Mouse (Mus musculus) intestine, embryonic 15.5 days (tissue): ENCODE data around the gene Clca1. TPM values are rescaled to one million over a fixed set of nuclear protein-coding genes. Genes with fewer than 3 reads are reported as not detected.

Experiments
- ATAC-seq: fragments of 200-750 bp; cut with Nextera tagmentation; 2 replicates; pipeline ENCODE4 v1.8.0; 2017; ENCODE audit warnings: moderate TSS enrichment, moderate library complexity
- H3K27ac ChIP-seq: fragments of 300-500 bp; sonication (generic); 2 replicates; pipeline ENCODE4 v1.5.1; 2015; ENCODE audit warnings: mild to moderate bottlenecking, inconsistent platforms
- H3K27me3 ChIP-seq: fragments of 300-500 bp; sonication (generic); replicated peaks from 2 replicates; pipeline ENCODE4 v1.6.1; 2015; ENCODE audit warnings: inconsistent platforms
- H3K36me3 ChIP-seq: fragments of 300-500 bp; sonication (generic); 2 replicates; pipeline ENCODE4 v1.6.1; 2015; ENCODE audit warnings: inconsistent platforms
- H3K4me1 ChIP-seq: fragments of 300-500 bp; sonication (generic); replicated peaks from 2 replicates; pipeline ENCODE4 v1.6.1; 2015; ENCODE audit warnings: inconsistent platforms
- H3K4me2 ChIP-seq: fragments of 300-500 bp; sonication (generic); replicated peaks from 2 replicates; pipeline ENCODE4 v1.6.1; 2015; ENCODE audit warnings: mild to moderate bottlenecking, inconsistent platforms
- H3K4me3 ChIP-seq: fragments of 300-500 bp; sonication (generic); replicated peaks from 2 replicates; pipeline ENCODE4 v1.5.1; 2015; ENCODE audit warnings: inconsistent platforms
- H3K9ac ChIP-seq: fragments of 300-500 bp; sonication (generic); 2 replicates; pipeline ENCODE4 v1.6.1; 2015; ENCODE audit warnings: inconsistent platforms
- H3K9me3 ChIP-seq: fragments of 300-500 bp; sonication (generic); 2 replicates; pipeline ENCODE4 v1.6.1; 2016; ENCODE audit warnings: inconsistent platforms
- WGBS: fragments of 180-500 bp; shearing (Covaris S2); methylation state at CpG from one replicate; pipeline ENCODE4 v1.1.7; 2015; 5-methylcytosine and 5-hydroxymethylcytosine counted together
- polyA plus RNA-seq: library from polyadenylated mRNA; unstranded; fragments of >200 nt; fragmentation: Nextera tagmentation; extraction: Ambion mirVana; gene quantifications from 2 replicates; pipeline ENCODE4 v1.2.1, GENCODE M21; 2015

The Clca1 gene
- polyA plus RNA-seq, 1 experiment from 2014 or later, result 32.6 TPM

DNA sequence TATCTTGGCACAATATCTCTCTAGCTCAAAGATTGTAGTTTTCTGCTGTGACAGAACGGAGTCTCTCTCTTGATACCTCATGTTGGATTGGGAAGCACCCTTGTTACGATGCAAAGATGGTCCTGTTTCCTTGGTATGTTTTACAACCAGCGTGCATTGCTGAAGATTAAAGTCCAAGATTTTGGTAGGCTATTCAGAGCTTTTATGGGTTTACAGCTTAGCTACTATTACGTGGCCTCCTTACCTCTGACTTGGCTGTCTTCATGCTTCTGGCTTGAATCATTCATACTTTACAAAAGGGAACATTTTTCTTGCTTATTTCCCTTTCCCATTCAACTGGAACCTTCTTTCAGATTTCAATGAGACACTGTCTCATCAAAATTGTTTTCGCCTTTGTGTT is 39.5 kb downstream of the Clca1 start:
- 56% methylated on average over 5 of the region's 5 CpGs for WGBS
- H3K36me3 ChIP-seq, result no peaks in the 10 kb centered on the region
- H3K9ac ChIP-seq, result no peak overlapping the region
- no peaks in the 10 kb centered on the region for H3K9me3 ChIP-seq
- ATAC-seq, result peak; percentile 91
- H3K4me1 ChIP-seq, result no peaks in the 10 kb centered on the region
- no peak overlapping the region for H3K4me3 ChIP-seq
- H3K4me2 ChIP-seq, result no peak overlapping the region
- H3K27me3 ChIP-seq, result no peaks in the 10 kb centered on the region
- H3K27ac ChIP-seq, result no peak overlapping the region

DNA sequence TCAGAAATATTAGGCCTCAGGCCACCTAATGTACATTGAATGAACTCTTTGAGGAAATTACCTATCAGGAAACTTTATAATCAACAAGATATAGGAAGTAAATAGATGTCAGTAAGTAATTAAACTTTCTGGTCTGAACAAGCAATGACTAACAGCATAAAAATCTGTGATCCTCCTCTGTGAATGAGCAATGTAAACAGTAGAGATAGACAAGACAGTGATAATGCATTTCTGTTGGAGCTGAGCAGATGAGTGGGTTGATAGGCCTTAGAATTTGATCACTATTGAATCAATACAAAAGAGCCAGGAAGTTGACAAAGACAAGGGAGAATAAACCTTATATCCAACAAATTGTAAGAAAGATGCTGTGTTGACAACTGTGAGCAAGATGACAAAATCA is 40.0 kb downstream of the Clca1 start:
- Histone ChIP-seq H3K4me2 (no peak overlapping the region), H3K9me3 (no peaks in the 10 kb centered on the region), H3K4me1 (no peaks in the 10 kb centered on the region), H3K9ac (no peak overlapping the region), H3K36me3 (no peaks in the 10 kb centered on the region), H3K27ac (no peak overlapping the region), H3K4me3 (no peak overlapping the region), H3K27me3 (no peaks in the 10 kb centered on the region)
- ATAC-seq, result peak; percentile 71

DNA sequence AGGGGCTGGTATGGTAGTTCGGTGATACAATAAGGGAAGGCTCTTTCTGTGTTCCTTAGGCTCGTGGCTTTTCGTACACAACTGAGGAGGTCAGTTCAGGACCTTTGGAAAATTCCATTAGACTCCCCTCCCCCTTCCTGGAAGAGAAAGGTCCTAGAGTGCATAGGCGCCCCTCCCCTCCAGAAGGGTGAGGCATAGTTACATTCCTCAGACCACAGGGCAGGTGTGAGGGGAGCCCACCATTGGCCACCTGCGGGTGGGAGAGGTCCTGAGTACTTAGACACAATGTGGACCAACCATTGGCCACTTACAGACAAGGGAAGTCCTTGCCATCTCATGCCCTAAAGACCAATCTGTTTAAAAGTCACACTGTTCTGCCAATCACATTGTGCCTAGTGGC is 46.7 kb downstream of the Clca1 start:
- Histone ChIP-seq H3K9me3 (no peaks in the 10 kb centered on the region), H3K9ac (no peak overlapping the region), H3K36me3 (no peaks in the 10 kb centered on the region), H3K4me2 (no peak overlapping the region), H3K4me1 (no peaks in the 10 kb centered on the region), H3K4me3 (no peak overlapping the region), H3K27ac (no peak overlapping the region), H3K27me3 (no peaks in the 10 kb centered on the region)
- no peak for ATAC-seq
- WGBS, result 62% methylated on average over 5 of the region's 5 CpGs

DNA sequence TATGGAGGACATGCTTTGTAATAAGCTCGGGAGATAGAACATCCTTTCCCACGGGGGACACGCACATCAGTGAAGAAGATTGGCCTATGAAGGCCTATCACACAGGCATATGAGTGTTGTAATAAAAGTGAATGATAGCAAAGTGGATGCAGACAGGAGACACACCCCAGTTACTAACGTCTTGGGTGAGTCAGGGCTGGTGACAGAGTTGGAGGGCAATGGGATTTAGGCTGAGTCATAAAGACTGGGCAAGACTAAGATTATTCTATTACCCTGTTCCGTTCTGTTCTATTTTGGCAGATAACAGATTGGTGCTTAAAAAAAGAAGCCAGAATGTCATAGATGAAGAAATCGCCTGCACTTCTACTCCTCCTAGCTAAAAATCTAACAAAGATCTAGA is 52.0 kb downstream of the Clca1 start:
- H3K9ac ChIP-seq, result no peak overlapping the region
- no peaks in the 10 kb centered on the region for H3K9me3 ChIP-seq
- no peaks in the 10 kb centered on the region for H3K36me3 ChIP-seq
- 0 out of 2 replicates have a peak, but pooled peaks have one; percentile 31 for ATAC-seq
- no peaks in the 10 kb centered on the region for H3K27me3 ChIP-seq
- H3K27ac ChIP-seq, result no peak overlapping the region
- WGBS, result 76% methylated on average over 6 of the region's 6 CpGs
- no peaks in the 10 kb centered on the region for H3K4me1 ChIP-seq
- no peak overlapping the region for H3K4me2 ChIP-seq
- no peak overlapping the region for H3K4me3 ChIP-seq

DNA sequence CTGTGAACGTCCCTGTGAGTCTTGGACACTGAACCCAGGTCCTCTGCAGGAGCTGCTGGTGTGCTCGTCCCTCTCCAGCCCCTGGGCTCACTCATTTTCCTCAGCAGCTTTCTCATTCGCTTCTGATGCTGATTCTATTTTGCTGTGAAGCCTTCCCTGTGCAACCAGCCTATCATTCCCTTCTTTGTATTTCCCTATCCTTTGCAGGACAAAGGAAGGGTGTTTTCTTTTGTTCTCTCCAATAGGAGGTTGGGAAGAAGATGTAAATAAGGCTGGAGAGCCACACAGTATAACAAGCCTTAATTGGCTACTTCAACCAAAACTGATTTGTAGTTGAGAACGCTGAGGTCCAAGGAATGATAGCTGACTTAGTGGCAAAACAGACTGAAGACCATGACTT is 54.9 kb downstream of the Clca1 start:
- H3K4me1 ChIP-seq, result no peaks in the 10 kb centered on the region
- H3K4me3 ChIP-seq, result no peak overlapping the region
- no peaks in the 10 kb centered on the region for H3K9me3 ChIP-seq
- no peak for ATAC-seq
- H3K9ac ChIP-seq, result no peak overlapping the region
- no peak overlapping the region for H3K4me2 ChIP-seq
- WGBS, result 55% methylated on average over 4 of the region's 4 CpGs
- H3K36me3 ChIP-seq, result no peaks in the 10 kb centered on the region
- no peaks in the 10 kb centered on the region for H3K27me3 ChIP-seq
- no peak overlapping the region for H3K27ac ChIP-seq

DNA sequence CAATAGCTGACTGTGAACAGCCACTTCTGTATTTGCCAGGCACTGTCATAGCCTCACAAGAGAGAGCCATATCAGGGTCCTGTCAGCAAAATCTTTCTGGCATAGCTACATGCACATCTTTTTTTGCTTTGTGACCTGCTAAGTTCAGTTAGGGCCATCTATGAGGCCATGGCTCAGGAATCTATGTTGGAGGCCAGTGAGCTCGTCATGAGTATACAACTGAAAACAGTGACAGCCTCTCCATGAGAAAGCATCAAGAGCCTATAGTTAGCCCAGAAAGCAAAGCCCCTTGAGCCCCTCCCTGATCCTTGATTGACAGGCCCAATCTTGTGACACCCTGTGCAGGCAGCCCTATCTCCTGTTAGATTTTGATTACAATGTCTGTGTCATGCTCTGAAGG is 56.5 kb downstream of the Clca1 start:
- H3K36me3 ChIP-seq, result no peaks in the 10 kb centered on the region
- no peak overlapping the region for H3K27ac ChIP-seq
- no peak for ATAC-seq
- H3K9me3 ChIP-seq, result no peaks in the 10 kb centered on the region
- H3K4me2 ChIP-seq, result no peak overlapping the region
- H3K9ac ChIP-seq, result no peak overlapping the region
- 80% methylated on average over 1 of the region's 1 CpGs for WGBS
- no peaks in the 10 kb centered on the region for H3K27me3 ChIP-seq
- no peaks in the 10 kb centered on the region for H3K4me1 ChIP-seq
- H3K4me3 ChIP-seq, result no peak overlapping the region

DNA sequence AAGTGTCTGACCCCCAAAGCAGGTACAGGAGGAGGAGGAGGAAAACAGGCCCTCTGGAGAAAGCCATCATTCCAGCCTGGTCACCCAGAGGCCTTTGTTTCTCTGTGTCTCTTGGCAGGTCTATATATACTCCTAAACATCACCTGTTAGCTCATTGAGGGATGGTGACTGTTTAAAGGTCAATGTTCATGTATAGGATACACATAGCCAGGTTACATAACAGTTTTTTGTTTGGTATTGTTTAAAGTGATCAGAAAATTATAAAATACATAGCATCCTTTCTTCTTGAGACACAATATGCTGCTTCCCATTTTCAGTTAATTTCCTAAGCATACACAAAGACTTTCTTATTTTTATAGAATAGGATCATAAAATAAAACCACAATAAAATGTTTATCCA is 57.6 kb downstream of the Clca1 start, which contains the start of gene Clca4a:
Gene Clca4a, minus strand, starts transcription at position 101 of the 400 bp plus-strand sequence.
- Histone ChIP-seq H3K27me3 (no peaks in the 10 kb centered on the region), H3K9ac (no peak within 1 kb of the TSS), H3K4me2 (no peak within 1 kb of the TSS), H3K4me1 (no peaks in the 10 kb centered on the region), H3K9me3 (no peaks in the 10 kb centered on the region), H3K4me3 (no peak within 1 kb of the TSS), H3K27ac (no peak within 1 kb of the TSS), H3K36me3 (no peaks in the 10 kb centered on the region)
- ATAC-seq, result no peak

DNA sequence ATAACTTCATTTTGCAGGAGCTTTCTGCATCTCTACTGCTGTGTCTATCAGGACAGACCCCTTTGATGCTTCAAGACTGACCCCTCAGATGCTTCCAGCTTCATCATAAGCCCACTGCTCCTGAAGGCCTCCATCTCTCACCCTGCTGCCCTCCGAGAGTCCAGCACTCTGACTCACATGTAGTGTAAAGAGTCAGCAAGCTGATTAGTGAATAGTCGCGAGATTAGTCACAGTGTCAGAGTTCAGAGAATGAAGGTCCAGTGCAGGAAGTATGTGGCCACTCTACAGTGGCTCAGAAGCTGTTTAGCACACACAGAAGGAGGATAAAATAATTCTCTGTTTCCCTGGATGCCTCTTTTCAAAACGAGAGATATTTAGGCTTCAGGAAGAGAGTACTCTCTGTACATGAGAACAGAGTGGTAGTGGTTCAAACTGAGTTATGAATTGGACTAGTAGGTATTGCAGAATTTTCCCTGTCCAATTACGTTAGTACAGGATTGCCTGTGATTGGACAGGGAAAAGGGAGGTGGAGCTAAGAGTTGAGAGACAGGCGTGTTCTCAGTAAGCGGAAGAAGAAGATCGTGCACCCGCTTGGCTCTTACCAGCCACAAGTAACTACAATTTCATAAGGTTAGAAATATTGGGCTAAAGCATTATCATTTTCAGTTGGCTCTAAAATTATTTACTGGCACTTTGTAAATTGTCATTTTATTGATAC is 60.9 kb downstream of the Clca1 start:
- Histone ChIP-seq H3K27ac (no peak overlapping the region), H3K9me3 (no peaks in the 10 kb centered on the region), H3K4me1 (no peaks in the 10 kb centered on the region), H3K27me3 (no peaks in the 10 kb centered on the region), H3K36me3 (no peaks in the 10 kb centered on the region), H3K9ac (no peak overlapping the region), H3K4me3 (no peak overlapping the region), H3K4me2 (no peak overlapping the region)
- WGBS, result 73% methylated on average over 9 of the region's 9 CpGs
- ATAC-seq, result peak; percentile 82

DNA sequence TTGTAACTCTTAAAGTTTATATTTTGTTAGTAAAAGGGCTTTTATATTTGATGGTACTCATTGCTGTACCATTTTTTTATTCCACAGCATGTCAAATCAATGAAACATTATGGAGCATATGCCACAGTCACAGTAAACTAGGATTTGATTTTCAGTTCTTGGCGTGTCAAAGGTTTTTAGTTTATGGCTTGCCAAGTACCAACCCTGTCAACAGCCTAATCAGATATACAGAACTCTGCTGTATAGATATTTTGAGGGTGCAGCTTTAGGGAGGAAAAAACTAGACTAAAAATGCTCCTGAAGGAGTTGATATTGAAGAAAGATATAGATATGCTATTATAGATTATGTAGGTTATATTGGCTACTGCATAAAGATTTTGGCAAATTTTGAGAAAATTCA is 62.8 kb downstream of the Clca1 start:
- Histone ChIP-seq H3K27ac (no peak overlapping the region), H3K9me3 (no peaks in the 10 kb centered on the region), H3K4me2 (no peak overlapping the region), H3K4me1 (no peaks in the 10 kb centered on the region), H3K4me3 (no peak overlapping the region), H3K27me3 (no peaks in the 10 kb centered on the region), H3K9ac (no peak overlapping the region), H3K36me3 (no peaks in the 10 kb centered on the region)
- WGBS, result 79% methylated on average over 1 of the region's 1 CpGs
- no peak for ATAC-seq

DNA sequence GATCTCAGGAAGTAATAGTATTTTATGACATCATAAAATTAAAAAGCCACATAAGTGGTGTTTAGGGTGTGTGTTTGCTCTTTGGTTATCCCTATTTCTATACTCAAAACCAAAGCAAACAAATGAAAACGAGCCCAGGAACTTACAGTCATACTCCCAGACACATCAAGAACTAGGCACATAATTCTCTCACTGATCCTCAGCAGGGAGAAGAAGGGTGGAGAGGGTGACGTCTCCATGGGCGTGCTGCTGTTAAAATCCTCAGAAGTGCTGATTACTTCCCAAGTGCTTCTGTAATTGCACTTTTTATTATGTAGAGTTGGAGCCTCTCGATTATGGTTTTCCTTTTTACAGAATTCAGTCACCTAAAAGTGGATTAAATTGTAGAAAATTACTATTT is 66.5 kb downstream of the Clca1 start:
- no peaks in the 10 kb centered on the region for H3K9me3 ChIP-seq
- H3K27me3 ChIP-seq, result no peaks in the 10 kb centered on the region
- WGBS, result 40% methylated on average over 4 of the region's 4 CpGs
- H3K36me3 ChIP-seq, result no peaks in the 10 kb centered on the region
- no peak overlapping the region for H3K4me2 ChIP-seq
- H3K4me3 ChIP-seq, result no peak overlapping the region
- H3K9ac ChIP-seq, result no peak overlapping the region
- no peak overlapping the region for H3K27ac ChIP-seq
- peak; percentile 56 for ATAC-seq
- H3K4me1 ChIP-seq, result no peaks in the 10 kb centered on the region

Other genes starting within 250 kb of the Clca1 start
- gene Clca3a2, start 213.3 kb downstream of the Clca1 start, polyA plus RNA-seq, result 0.54 and 0.77 TPM in 2 replicates
- 5.8 and 6.3 TPM in 2 replicates for gene Clca3b, start 183.4 kb downstream of the Clca1 start, polyA plus RNA-seq
- gene Clca4b, start 100.2 kb downstream of the Clca1 start, polyA plus RNA-seq, result 22.4 and 31.6 TPM in 2 replicates
- gene Clca4a, start 57.7 kb downstream of the Clca1 start, polyA plus RNA-seq, result 0.06 TPM in 1 of 2 replicates, not detected in the other
- 0.35 and 0.50 TPM in 2 replicates for gene Clca2, start 66.7 kb upstream of the Clca1 start, polyA plus RNA-seq
- gene Odf2l, start 85.8 kb upstream of the Clca1 start, polyA plus RNA-seq, result 14.2 and 18.1 TPM in 2 replicates